Mouse (Mus musculus) adrenal gland, adult (tissue): ENCODE data around the gene Mslnl.
"Not testable (repeated sequence)": the region's sequence is repeated elsewhere in the genome, so short reads cannot be mapped to it uniquely, and the experiment has no call there.

Experiments used
- DNase-seq, 2 experiments: peaks; one replicate each; pipeline ENCODE4 v3.0.0; 2022 to 2023; ENCODE audit warnings: low spot score in 1 of 2; ENCODE audit not compliant: inconsistent age in 2 of 2

The Mslnl gene

GRCm38 (mm10) chr17:25735745-25736144 is at the start of gene Mslnl:
Gene Mslnl (plus strand): TSS chr17:25736042.
- no peak for DNase-seq

DNA sequence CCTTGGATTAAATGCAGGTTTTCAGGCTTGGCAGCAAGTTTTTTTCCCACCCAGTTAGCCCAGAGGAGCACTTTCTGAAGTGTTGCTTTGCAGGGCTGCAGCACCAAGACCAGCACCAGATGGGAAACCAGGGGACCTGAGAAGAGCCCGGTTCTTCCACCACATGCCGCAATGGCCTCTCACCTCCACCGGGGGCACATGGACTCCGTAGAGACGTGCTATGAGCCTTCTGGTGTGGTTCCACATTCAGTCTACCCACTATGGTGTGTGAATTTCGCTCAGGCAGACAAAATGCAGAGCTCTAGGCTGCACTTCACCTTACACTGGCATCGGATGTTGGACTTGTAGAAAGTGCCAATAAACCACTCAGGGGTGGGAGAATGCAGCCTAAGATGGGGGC is 49.5 kb upstream of the Mslnl start:
- DNase-seq = no peak

- DNase-seq = no peak
Observed at GRCm38 (mm10) chr17:25688922-25689321, 46.9 kb upstream of the Mslnl start.

DNA sequence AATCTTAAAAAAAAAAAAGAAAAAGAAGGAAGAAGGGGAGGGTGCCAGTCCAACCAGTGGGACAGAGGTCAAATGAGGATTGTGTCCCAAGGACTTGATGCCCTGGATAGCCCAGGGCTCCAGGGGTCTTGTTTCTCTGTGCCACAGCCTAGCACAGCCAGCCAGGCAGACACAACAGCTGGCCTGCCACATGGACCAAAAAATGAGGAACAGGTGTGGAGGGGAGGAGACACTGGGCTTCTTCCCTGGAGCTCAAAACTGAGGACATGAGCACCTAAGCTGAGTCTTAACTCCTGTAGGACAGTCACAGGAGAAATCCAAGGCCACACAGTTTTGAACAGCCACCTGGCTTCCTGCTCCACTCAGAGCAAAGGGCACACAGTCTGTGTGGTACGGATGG is 39.6 kb upstream of the Mslnl start:
- no peak for DNase-seq

DNA sequence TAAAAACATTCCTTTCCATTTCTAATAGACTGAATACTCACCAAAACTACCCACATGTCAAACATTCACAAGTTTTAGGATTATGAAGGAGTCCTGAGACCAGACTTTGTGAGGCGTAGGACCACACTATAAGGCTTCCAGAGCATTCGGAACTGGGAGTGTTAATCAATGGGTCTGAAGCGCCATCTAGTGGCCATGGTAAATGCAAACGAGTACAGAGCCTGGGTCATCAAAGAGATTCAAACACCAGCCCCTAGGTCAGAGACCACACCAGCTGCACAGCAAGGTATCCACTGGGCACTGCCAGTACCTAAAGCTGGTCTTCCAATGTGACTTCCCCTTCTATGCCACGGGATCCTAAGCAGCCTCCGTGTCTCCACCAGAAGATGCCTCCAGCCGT is 37.4 kb upstream of the Mslnl start:
- peak; percentile 63 to 90 for DNase-seq

- DNase-seq = no peak
Observed at GRCm38 (mm10) chr17:25700863-25701496, 34.9 kb upstream of the Mslnl start.

- no peak for DNase-seq
Observed at GRCm38 (mm10) chr17:25709994-25710393, 25.8 kb upstream of the Mslnl start.

- DNase-seq = no peak
Observed at GRCm38 (mm10) chr17:25711136-25711535, 24.7 kb upstream of the Mslnl start.

DNA sequence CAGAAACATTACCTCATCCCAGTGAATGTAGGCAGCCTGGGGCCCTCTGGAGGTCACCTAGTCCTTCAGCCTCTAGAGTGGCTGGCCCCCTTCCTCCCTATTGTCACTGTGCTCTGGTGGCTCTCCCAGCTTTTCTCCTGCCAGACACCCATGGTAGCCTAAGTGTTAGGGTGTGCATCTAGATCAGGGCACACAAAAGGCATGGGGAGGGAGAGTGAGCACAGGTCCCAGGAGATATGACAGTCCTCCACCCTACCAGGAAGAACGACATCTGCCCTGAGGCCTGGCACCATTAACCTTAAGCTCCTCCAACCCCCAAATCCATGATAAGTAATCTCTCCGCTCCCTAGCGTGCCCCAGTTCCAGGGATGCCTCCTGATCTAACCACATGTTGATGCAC is 20.2 kb upstream of the Mslnl start:
- DNase-seq = no peak

- DNase-seq = no peak
Observed at GRCm38 (mm10) chr17:25716130-25716529, 19.7 kb upstream of the Mslnl start.

GRCm38 (mm10) chr17:25716711-25717637 is 18.9 kb upstream of the Mslnl start, which contains the start of gene Gng13:
Gene Gng13 (plus strand): TSS chr17:25717171.
- DNase-seq = peak in 1 of 2 experiments; percentile 70

DNA sequence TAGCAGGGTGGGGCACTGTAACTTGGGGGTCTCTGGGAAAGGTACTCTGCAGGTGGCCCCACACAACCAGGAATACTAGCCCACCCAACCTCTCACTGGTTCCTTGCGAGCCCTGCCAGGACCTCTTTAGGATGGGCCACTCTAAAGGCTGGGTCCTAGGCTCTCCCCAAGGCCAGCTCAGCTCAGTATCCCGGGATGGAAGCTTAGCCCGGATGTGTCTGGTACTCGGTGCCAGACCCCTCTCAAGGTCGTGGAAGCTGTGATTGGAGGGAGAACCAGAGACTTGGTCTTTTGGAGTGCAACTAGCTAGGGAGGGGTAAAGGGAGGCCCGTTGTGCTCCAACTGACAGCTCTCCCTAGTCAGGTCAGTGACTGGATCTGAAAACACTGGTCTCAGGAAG is 18.2 kb upstream of the Mslnl start:
- peak in 1 of 2 experiments; percentile 44 for DNase-seq

DNA sequence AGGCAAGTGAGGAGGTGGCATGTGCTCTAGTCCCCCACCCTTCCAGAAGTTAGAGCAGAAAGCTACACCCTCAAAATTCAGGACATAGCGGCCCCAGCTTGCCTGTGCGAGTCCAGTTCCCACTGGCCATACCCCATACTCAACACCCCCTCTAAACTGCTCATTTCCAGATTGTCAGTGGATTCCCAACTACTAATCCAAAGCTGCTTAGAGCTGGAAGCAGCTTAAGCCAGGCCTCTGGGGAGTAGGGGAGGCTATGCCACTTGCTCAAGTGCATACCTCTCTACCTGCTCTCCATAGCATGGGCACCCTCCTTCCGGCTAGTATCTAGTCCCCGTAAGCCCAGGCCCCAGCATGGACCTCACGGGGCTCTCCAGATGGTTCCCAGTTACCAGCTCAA is 14.4 kb upstream of the Mslnl start:
- no peak for DNase-seq

DNA sequence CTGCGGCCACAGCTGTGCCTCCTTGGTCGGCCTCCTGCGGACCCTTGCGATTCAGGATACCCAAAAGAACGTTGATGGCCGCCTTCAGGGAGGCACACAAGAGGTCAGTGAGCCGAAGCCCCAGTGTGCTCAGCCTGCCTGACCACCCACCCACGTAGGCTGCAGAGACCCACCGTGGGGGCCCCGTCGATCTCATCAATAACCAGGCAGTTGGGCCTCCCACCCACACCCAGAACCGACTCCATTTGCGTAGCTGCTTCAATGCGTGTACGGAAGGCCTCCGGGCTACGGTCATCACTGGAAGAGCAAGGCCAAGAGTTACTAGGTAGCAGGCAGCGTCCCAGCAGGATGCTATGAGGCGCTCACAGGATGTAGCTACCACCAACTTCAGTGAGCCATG is 12.4 kb upstream of the Mslnl start:
- no peak for DNase-seq

GRCm38 (mm10) chr17:25723919-25724318 is 11.9 kb upstream of the Mslnl start:
- no peak for DNase-seq

- no peak for DNase-seq
Observed at GRCm38 (mm10) chr17:25725264-25725663, 10.6 kb upstream of the Mslnl start.

DNA sequence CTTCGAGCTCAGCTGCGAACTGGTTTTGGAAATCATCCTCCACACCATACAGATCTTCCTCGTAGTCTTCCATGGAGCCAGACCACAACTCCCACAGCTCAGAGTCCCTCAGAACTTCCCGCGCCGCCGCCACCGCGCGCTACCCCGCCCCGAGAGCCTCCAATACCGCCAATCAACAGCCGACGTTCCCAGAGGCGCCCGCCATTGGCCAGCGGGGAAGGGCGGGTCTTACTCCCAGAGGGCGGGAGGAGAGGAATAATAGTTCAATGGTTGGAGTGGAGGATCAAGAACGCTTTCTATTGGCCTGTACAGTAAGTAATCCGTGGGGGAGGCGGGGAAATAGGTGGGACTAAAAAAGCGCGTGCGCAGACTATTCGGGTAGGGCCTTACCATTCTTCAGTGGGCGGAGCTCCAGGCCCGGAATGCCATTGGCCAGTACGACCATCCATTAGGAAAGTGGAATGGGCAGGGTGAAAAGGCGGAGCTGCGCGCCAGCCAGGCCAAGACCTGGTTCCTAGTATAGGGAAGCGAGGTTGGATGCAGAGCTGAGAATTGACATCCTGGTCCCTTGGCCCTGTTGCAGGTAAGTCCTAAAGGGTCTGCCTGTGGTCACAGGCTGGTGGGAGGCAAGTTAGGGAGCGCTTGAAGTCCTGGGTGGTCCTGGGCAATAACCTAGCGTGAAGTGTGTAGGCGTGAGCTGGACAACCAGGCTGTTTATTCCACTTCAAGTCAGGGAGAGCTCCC is 8.4 kb upstream of the Mslnl start, which contains the start of the genes Chtf18 and Rpusd1:
TSS of gene Chtf18 (minus strand) at position 155 of the 744 bp plus-strand sequence.
TSS of gene Rpusd1 (plus strand) at position 406 of the 744 bp plus-strand sequence.
- DNase-seq = peak; percentile 99 to 100

- DNase-seq = no peak
Observed at GRCm38 (mm10) chr17:25728009-25728270, 7.9 kb upstream of the Mslnl start.

- DNase-seq = peak; percentile 84 to 95
Observed at GRCm38 (mm10) chr17:25732082-25732481, 3.8 kb upstream of the Mslnl start.

DNA sequence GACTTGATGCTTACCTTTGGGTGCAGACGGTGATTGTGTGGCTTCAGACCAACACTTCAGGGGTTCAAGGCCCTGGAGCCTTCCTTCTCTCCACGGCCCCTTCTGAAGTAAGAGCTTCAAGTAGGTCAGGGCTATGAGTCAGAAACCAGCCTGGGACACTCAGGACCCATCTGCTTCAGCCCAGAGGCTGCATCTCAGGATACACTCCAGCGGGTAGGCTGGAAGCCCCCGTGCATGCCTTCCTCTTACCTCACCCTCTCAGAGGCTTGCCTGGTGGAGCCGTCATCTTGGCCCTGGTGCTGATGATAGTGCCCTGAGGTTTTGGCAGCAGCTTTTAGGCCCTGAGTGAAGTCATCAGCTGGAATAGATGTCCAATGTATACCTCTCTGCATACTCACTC is 596 bp upstream of the Mslnl start:
- peak; percentile 77 to 78 for DNase-seq

- DNase-seq = no peak
Observed at GRCm38 (mm10) chr17:25738861-25739260, 3.0 kb downstream of the Mslnl start.

DNA sequence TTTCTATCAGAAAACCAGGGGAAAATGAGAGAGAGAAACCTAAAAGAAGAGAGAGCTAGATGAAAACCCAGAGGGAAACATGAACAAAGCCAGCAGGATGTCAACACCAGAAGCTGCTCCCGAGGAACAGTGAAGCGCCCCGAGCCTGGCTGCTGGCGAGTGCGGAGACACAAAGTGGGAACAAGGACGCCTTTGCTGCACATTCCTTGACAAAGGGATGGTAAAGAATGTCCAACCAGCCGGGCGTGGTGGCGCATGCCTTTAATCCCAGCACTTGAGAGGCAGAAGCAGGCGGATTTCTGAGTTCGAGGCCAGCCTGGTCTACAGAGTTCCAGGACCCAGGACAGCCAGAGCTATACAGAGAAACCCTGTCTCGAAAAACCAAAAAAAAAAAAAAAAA is 5.6 kb downstream of the Mslnl start:
- DNase-seq = not testable (repeated sequence)
